Mouse (Mus musculus): ENCODE results near the gene Mrps12. TPM values are rescaled to one million over a fixed set of nuclear protein-coding genes. Genes with fewer than 3 reads are reported as not detected.

Mrps12 gene
- total and polyA plus RNA-seq, 2 experiments from 2014 or later, result 73.9 to 133 TPM

DNA sequence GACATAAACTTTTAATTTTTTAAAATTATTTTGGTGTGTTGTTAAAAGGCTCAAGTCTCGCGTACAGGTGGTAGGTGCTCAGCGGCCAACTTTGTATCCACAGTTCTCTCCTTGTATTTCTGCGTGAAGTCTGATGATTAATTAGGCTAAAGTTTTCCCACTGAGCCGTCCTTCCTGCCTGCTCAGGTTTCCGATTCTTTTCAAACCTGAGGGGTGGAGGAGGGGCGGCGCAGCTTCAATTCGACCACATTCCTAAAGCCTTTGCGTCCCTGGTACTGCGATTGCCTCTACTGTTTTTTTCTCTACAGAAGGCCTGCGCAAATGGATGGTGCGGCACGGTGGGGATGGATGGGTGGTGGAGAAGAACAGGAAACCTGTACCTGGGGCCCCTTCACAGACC lies 47.2 kb downstream of the Mrps12 start:
- no peak for TF ChIP-seq EP300 (IDR thresholded peaks at IDR 0.05; ENCODE audit: low read depth)
- no peak for TF ChIP-seq CTCF (IDR thresholded peaks at IDR 0.05; ENCODE audit: low read depth)
- H3K27ac ChIP-seq (ENCODE audit: low read depth), result no peak overlapping the region
- DNase-seq (ENCODE audit: low spot score), result no peak
- no peaks in the 10 kb centered on the region for H3K4me1 ChIP-seq (ENCODE audit: control insufficient read depth, insufficient read depth)
- 29% methylated on average over 14 of the region's 14 CpGs for WGBS
- ATAC-seq (ENCODE audit: insufficient read depth, low read depth), result no peak
- peak overlapping the region; percentile 68; the same call in 1 of the 2 replicates for H3K4me2 ChIP-seq (ENCODE audit: low read depth, low read length)
- H3K4me3 ChIP-seq (ENCODE audit: low read depth, low read length), result no peak overlapping the region; the same call in 1 of the 2 replicates
- H3K27me3 ChIP-seq (ENCODE audit: control insufficient read depth, insufficient read depth, low read length), result peaks cover 8% of the 10 kb centered on the region; the same call in 1 of the 2 replicates
- no peak overlapping the region for H3K9ac ChIP-seq (replicated peaks; ENCODE audit: low read depth, low read length)
- no peaks in the 10 kb centered on the region for H3K9me3 ChIP-seq (replicated peaks; ENCODE audit: control insufficient read depth, low read length)
- H3K36me3 ChIP-seq (replicated peaks; ENCODE audit: control insufficient read depth, insufficient read depth, low read length), result no peaks in the 10 kb centered on the region

GRCm38 (mm10) chr7:28693321-28693966 lies 48.2 kb downstream of the Mrps12 start:
- DNase-seq (ENCODE audit: low spot score) (peak; percentile 31), ATAC-seq (ENCODE audit: insufficient read depth, low read depth) (peak; percentile 70)
- Histone ChIP-seq H3K9ac (replicated peaks; ENCODE audit: low read depth, low read length) (no peak overlapping the region; the same call in 1 of the 2 replicates), H3K27ac (ENCODE audit: low read depth) (no peak overlapping the region), H3K27me3 (ENCODE audit: control insufficient read depth, insufficient read depth, low read length) (peaks cover 8% of the 10 kb centered on the region; the same call in 1 of the 2 replicates), H3K4me1 (ENCODE audit: control insufficient read depth, insufficient read depth) (no peaks in the 10 kb centered on the region), H3K36me3 (replicated peaks; ENCODE audit: control insufficient read depth, insufficient read depth, low read length) (no peaks in the 10 kb centered on the region), H3K4me3 (ENCODE audit: low read depth, low read length) (peak overlapping the region; percentile 41), H3K9me3 (replicated peaks; ENCODE audit: control insufficient read depth, low read length) (no peaks in the 10 kb centered on the region), H3K4me2 (ENCODE audit: low read depth, low read length) (peak overlapping the region; percentile 68)
- under 1% methylated on average over 38 of the region's 38 CpGs for WGBS
- TF ChIP-seq CTCF (IDR thresholded peaks at IDR 0.05; ENCODE audit: low read depth), result no peak

DNA sequence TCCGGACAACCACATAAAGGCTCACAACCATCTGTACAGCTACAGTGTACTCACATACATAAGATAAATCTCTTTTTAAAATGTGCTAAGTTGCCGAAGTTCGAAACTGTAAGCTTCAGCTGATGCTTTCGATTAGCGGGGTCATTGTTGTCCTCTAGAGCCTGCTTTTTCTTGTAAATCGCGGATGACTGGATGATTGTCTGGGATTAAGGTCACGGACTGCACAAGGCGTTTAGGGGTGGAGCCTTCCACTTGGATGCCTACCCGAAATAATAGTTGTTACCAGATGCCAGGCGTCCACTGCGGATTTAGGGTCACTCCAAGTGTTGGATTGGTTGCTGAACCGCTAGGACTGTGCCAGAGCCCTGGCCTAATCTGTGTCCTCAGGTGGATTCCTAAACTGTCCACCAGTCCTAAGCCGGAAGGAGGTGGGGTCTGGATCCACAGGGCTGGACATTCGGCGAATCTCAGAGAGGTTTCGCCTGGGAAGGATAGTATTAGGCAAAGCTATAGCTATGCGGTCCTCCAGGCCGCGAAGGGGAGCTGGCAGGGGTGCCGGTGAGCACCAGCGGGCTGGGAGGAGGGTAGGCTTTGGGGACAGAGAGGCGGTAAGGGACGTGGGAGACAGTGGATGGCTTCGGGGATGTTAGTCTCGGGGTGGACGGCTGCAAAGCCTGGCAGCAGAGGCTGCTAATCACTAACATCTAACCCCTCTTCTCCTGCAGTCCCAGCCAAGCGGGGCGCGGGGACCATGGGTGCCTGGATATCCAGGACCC lies 48.9 kb downstream of the Mrps12 start, which contains the start of gene Fbxo27:
Gene Fbxo27, plus strand, starts transcription at position 305 of the 776 bp plus-strand sequence.
- no peaks in the 10 kb centered on the region for H3K9me3 ChIP-seq (replicated peaks; ENCODE audit: control insufficient read depth, low read length)
- peak; percentile 42; the same call in 1 of the 2 replicates for ATAC-seq (ENCODE audit: insufficient read depth, low read depth)
- no peak for DNase-seq (ENCODE audit: low spot score)
- H3K27me3 ChIP-seq (ENCODE audit: control insufficient read depth, insufficient read depth, low read length), result peaks cover 8% of the 10 kb centered on the region; the same call in 1 of the 2 replicates
- H3K27ac ChIP-seq (ENCODE audit: low read depth), result no peak within 1 kb of the TSS
- peak within 1 kb of the TSS; percentile 68 for H3K4me2 ChIP-seq (ENCODE audit: low read depth, low read length)
- no peaks in the 10 kb centered on the region for H3K4me1 ChIP-seq (ENCODE audit: control insufficient read depth, insufficient read depth)
- no peak for TF ChIP-seq CTCF (IDR thresholded peaks at IDR 0.05; ENCODE audit: low read depth)
- no peak for TF ChIP-seq EP300 (IDR thresholded peaks at IDR 0.05; ENCODE audit: low read depth)
- WGBS, result 41% methylated on average over 27 of the region's 30 CpGs
- no peak within 1 kb of the TSS; the same call in 1 of the 2 replicates for H3K9ac ChIP-seq (replicated peaks; ENCODE audit: low read depth, low read length)
- peak within 1 kb of the TSS; percentile 41 for H3K4me3 ChIP-seq (ENCODE audit: low read depth, low read length)
- H3K36me3 ChIP-seq (replicated peaks; ENCODE audit: control insufficient read depth, insufficient read depth, low read length), result no peaks in the 10 kb centered on the region

- Histone ChIP-seq H3K4me3 (ENCODE audit: low read depth, low read length) (no peak overlapping the region), H3K27me3 (ENCODE audit: control insufficient read depth, insufficient read depth, low read length) (peaks cover 8% of the 10 kb centered on the region; the same call in 1 of the 2 replicates), H3K9ac (replicated peaks; ENCODE audit: low read depth, low read length) (no peak overlapping the region), H3K27ac (ENCODE audit: low read depth) (no peak overlapping the region), H3K4me2 (ENCODE audit: low read depth, low read length) (no peak overlapping the region), H3K36me3 (replicated peaks; ENCODE audit: control insufficient read depth, insufficient read depth, low read length) (no peaks in the 10 kb centered on the region), H3K4me1 (ENCODE audit: control insufficient read depth, insufficient read depth) (no peaks in the 10 kb centered on the region), H3K9me3 (replicated peaks; ENCODE audit: control insufficient read depth, low read length) (no peaks in the 10 kb centered on the region)
- ATAC-seq (ENCODE audit: insufficient read depth, low read depth) (no peak), DNase-seq (ENCODE audit: low spot score) (no peak)
- WGBS, result 65% methylated on average over 7 of the region's 7 CpGs
- no peak for TF ChIP-seq EP300 (IDR thresholded peaks at IDR 0.05; ENCODE audit: low read depth)
Observed at GRCm38 (mm10) chr7:28691075-28691474, 50.5 kb downstream of the Mrps12 start.

Other genes starting within 250 kb of the Mrps12 start
- gene Ifnl2, start 231.4 kb downstream of the Mrps12 start, total RNA-seq (2014; rRNA removed; ENCODE audit: low replicate concordance), result not detected in 2 replicates
- not detected in 2 replicates for gene Ifnl2, start 231.4 kb downstream of the Mrps12 start, polyA plus RNA-seq (2015; fragmentation: Nextera tagmentation; extraction: Ambion mirVana)
- not detected in 2 replicates for gene Ifnl3, start 219.0 kb downstream of the Mrps12 start, total RNA-seq (2014; rRNA removed; ENCODE audit: low replicate concordance)
- gene Ifnl3, start 219.0 kb downstream of the Mrps12 start, polyA plus RNA-seq (2015; fragmentation: Nextera tagmentation; extraction: Ambion mirVana), result not detected in 2 replicates
- not detected in 2 replicates for gene Sycn, start 200.9 kb downstream of the Mrps12 start, total RNA-seq (2014; rRNA removed; ENCODE audit: low replicate concordance)
- not detected in 2 replicates for gene Sycn, start 200.9 kb downstream of the Mrps12 start, polyA plus RNA-seq (2015; fragmentation: Nextera tagmentation; extraction: Ambion mirVana)
- gene Nccrp1, start 194.6 kb downstream of the Mrps12 start, total RNA-seq (2014; rRNA removed; ENCODE audit: low replicate concordance), result not detected in 2 replicates
- gene Nccrp1, start 194.6 kb downstream of the Mrps12 start, polyA plus RNA-seq (2015; fragmentation: Nextera tagmentation; extraction: Ambion mirVana), result not detected in 2 replicates
- gene Samd4b, start 143.7 kb downstream of the Mrps12 start, total RNA-seq (2014; rRNA removed; ENCODE audit: low replicate concordance), result 37.0 and 53.5 TPM in 2 replicates
- gene Samd4b, start 143.7 kb downstream of the Mrps12 start, polyA plus RNA-seq (2015; fragmentation: Nextera tagmentation; extraction: Ambion mirVana), result 12.3 and 12.4 TPM in 2 replicates
- 12.7 and 17.1 TPM in 2 replicates for gene Pak4, start 143.6 kb downstream of the Mrps12 start, total RNA-seq (2014; rRNA removed; ENCODE audit: low replicate concordance)
- gene Pak4, start 143.6 kb downstream of the Mrps12 start, polyA plus RNA-seq (2015; fragmentation: Nextera tagmentation; extraction: Ambion mirVana), result 11.3 and 12.0 TPM in 2 replicates
- gene Acp7, start 110.5 kb downstream of the Mrps12 start, total RNA-seq (2014; rRNA removed; ENCODE audit: low replicate concordance), result not detected in 2 replicates
- not detected in 2 replicates for gene Acp7, start 110.5 kb downstream of the Mrps12 start, polyA plus RNA-seq (2015; fragmentation: Nextera tagmentation; extraction: Ambion mirVana)
- gene Fbxo27, start 49.0 kb downstream of the Mrps12 start, total RNA-seq (2014; rRNA removed; ENCODE audit: low replicate concordance), result 0.73 and 0.93 TPM in 2 replicates
- gene Fbxo27, start 49.0 kb downstream of the Mrps12 start, polyA plus RNA-seq (2015; fragmentation: Nextera tagmentation; extraction: Ambion mirVana), result 1.5 and 1.7 TPM in 2 replicates
- 4.7 and 7.8 TPM in 2 replicates for gene Fbxo17, start 25.0 kb downstream of the Mrps12 start, total RNA-seq (2014; rRNA removed; ENCODE audit: low replicate concordance)
- 4.5 and 5.1 TPM in 2 replicates for gene Fbxo17, start 25.0 kb downstream of the Mrps12 start, polyA plus RNA-seq (2015; fragmentation: Nextera tagmentation; extraction: Ambion mirVana)
- 22.6 and 33.4 TPM in 2 replicates for gene Sars2, start 172 bp upstream of the Mrps12 start, total RNA-seq (2014; rRNA removed; ENCODE audit: low replicate concordance)
- gene Sars2, start 172 bp upstream of the Mrps12 start, polyA plus RNA-seq (2015; fragmentation: Nextera tagmentation; extraction: Ambion mirVana), result 15.8 and 17.0 TPM in 2 replicates
- gene Ccer2, start 14.4 kb upstream of the Mrps12 start, total RNA-seq (2014; rRNA removed; ENCODE audit: low replicate concordance), result not detected in 2 replicates
- not detected in 2 replicates for gene Ccer2, start 14.4 kb upstream of the Mrps12 start, polyA plus RNA-seq (2015; fragmentation: Nextera tagmentation; extraction: Ambion mirVana)
- gene Sirt2, start 24.9 kb upstream of the Mrps12 start, total RNA-seq (2014; rRNA removed; ENCODE audit: low replicate concordance), result 44.7 and 53.0 TPM in 2 replicates
- 60.6 and 61.0 TPM in 2 replicates for gene Sirt2, start 24.9 kb upstream of the Mrps12 start, polyA plus RNA-seq (2015; fragmentation: Nextera tagmentation; extraction: Ambion mirVana)
- gene Nfkbib, start 25.7 kb upstream of the Mrps12 start, total RNA-seq (2014; rRNA removed; ENCODE audit: low replicate concordance), result 3.5 and 16.1 TPM in 2 replicates
- gene Nfkbib, start 25.7 kb upstream of the Mrps12 start, polyA plus RNA-seq (2015; fragmentation: Nextera tagmentation; extraction: Ambion mirVana), result 25.7 and 26.7 TPM in 2 replicates
- gene Rinl, start 47.1 kb upstream of the Mrps12 start, total RNA-seq (2014; rRNA removed; ENCODE audit: low replicate concordance), result 2.1 and 2.7 TPM in 2 replicates
- gene Rinl, start 47.1 kb upstream of the Mrps12 start, polyA plus RNA-seq (2015; fragmentation: Nextera tagmentation; extraction: Ambion mirVana), result 2.3 and 2.4 TPM in 2 replicates
- gene Hnrnpl, start 66.7 kb upstream of the Mrps12 start, total RNA-seq (2014; rRNA removed; ENCODE audit: low replicate concordance), result 259 and 275 TPM in 2 replicates
- gene Hnrnpl, start 66.7 kb upstream of the Mrps12 start, polyA plus RNA-seq (2015; fragmentation: Nextera tagmentation; extraction: Ambion mirVana), result 149 and 171 TPM in 2 replicates
- 483 and 823 TPM in 2 replicates for gene Ech1, start 83.4 kb upstream of the Mrps12 start, total RNA-seq (2014; rRNA removed; ENCODE audit: low replicate concordance)
- gene Ech1, start 83.4 kb upstream of the Mrps12 start, polyA plus RNA-seq (2015; fragmentation: Nextera tagmentation; extraction: Ambion mirVana), result 806 and 928 TPM in 2 replicates
- gene Lgals4, start 92.0 kb upstream of the Mrps12 start, total RNA-seq (2014; rRNA removed; ENCODE audit: low replicate concordance), result 2.3 and 24.1 TPM in 2 replicates
- gene Lgals4, start 92.0 kb upstream of the Mrps12 start, polyA plus RNA-seq (2015; fragmentation: Nextera tagmentation; extraction: Ambion mirVana), result 30.9 and 36.0 TPM in 2 replicates
- 5.0 TPM in 1 of 2 replicates, not detected in the other for gene Lgals7, start 122.0 kb upstream of the Mrps12 start, total RNA-seq (2014; rRNA removed; ENCODE audit: low replicate concordance)
- gene Lgals7, start 122.0 kb upstream of the Mrps12 start, polyA plus RNA-seq (2015; fragmentation: Nextera tagmentation; extraction: Ambion mirVana), result 2.2 and 3.9 TPM in 2 replicates
- not detected in 2 replicates for gene Capn12, start 139.6 kb upstream of the Mrps12 start, total RNA-seq (2014; rRNA removed; ENCODE audit: low replicate concordance)
- gene Capn12, start 139.6 kb upstream of the Mrps12 start, polyA plus RNA-seq (2015; fragmentation: Nextera tagmentation; extraction: Ambion mirVana), result 0.26 TPM in 2 replicates
- 120 and 139 TPM in 2 replicates for gene Actn4, start 220.5 kb upstream of the Mrps12 start, total RNA-seq (2014; rRNA removed; ENCODE audit: low replicate concordance)
- gene Actn4, start 220.5 kb upstream of the Mrps12 start, polyA plus RNA-seq (2015; fragmentation: Nextera tagmentation; extraction: Ambion mirVana), result 135 and 171 TPM in 2 replicates
- 366 and 476 TPM in 2 replicates for gene Eif3k, start 240.0 kb upstream of the Mrps12 start, total RNA-seq (2014; rRNA removed; ENCODE audit: low replicate concordance)
- gene Eif3k, start 240.0 kb upstream of the Mrps12 start, polyA plus RNA-seq (2015; fragmentation: Nextera tagmentation; extraction: Ambion mirVana), result 261 and 264 TPM in 2 replicates
- 0.15 TPM in 1 of 2 replicates, not detected in the other for gene Map4k1, start 240.2 kb upstream of the Mrps12 start, total RNA-seq (2014; rRNA removed; ENCODE audit: low replicate concordance)
- gene Map4k1, start 240.2 kb upstream of the Mrps12 start, polyA plus RNA-seq (2015; fragmentation: Nextera tagmentation; extraction: Ambion mirVana), result 1.4 and 1.8 TPM in 2 replicates

All from heart, postnatal 0 days (tissue).